Mouse (Mus musculus) E14TG2a.4 (cell line): ENCODE results near the gene H60b.
"Not testable (repeated sequence)": the region's sequence is repeated elsewhere in the genome, so short reads cannot be mapped to it uniquely, and the experiment has no call there.

ENCODE experiments used
- H3K27me3 ChIP-seq: 2 replicates; pipeline ENCODE4 v1.6.1; 2014; ENCODE audit warnings: low read length, control low read depth; ENCODE audit not compliant: insufficient read depth
- H3K36me3 ChIP-seq: 2 replicates; pipeline ENCODE4 v1.6.1; 2014; ENCODE audit warnings: low read length, control low read depth; ENCODE audit not compliant: insufficient read depth
- H3K4me1 ChIP-seq: replicated peaks from 2 replicates; pipeline ENCODE4 v1.6.1; 2014; ENCODE audit warnings: low read depth, low read length, control low read depth
- H3K4me3 ChIP-seq: replicated peaks from 2 replicates; pipeline ENCODE4 v1.5.1; 2014; ENCODE audit warnings: mild to moderate bottlenecking, low read length
- H3K9me3 ChIP-seq: 2 replicates; pipeline ENCODE4 v1.6.1; 2014; ENCODE audit warnings: low read length, control low read depth
- CTCF ChIP-seq: conservative IDR thresholded peaks from 2 replicates; pipeline ENCODE4 v1.5.1; 2014; ENCODE audit warnings: low read length
- NANOG ChIP-seq: IDR thresholded peaks from 2 replicates; pipeline ENCODE4 v1.6.1; 2014; ENCODE audit warnings: borderline replicate concordance, low read length, mixed read lengths
- POU5F1 ChIP-seq: IDR thresholded peaks from 2 replicates; pipeline ENCODE4 v1.6.1; 2014; ENCODE audit warnings: low read length, borderline replicate concordance

Gene H60b

GRCm38 (mm10) chr10:22265060-22265459 is 106.7 kb downstream of the H60b start:
- Histone ChIP-seq H3K27me3 (no peaks in the 10 kb centered on the region), H3K9me3 (peaks cover 39% of the 10 kb centered on the region), H3K4me3 (no peak overlapping the region), H3K36me3 (no peaks in the 10 kb centered on the region), H3K4me1 (no peaks in the 10 kb centered on the region)
- TF ChIP-seq POU5F1, result no peak
- no peak for TF ChIP-seq NANOG
- no peak for TF ChIP-seq CTCF

DNA sequence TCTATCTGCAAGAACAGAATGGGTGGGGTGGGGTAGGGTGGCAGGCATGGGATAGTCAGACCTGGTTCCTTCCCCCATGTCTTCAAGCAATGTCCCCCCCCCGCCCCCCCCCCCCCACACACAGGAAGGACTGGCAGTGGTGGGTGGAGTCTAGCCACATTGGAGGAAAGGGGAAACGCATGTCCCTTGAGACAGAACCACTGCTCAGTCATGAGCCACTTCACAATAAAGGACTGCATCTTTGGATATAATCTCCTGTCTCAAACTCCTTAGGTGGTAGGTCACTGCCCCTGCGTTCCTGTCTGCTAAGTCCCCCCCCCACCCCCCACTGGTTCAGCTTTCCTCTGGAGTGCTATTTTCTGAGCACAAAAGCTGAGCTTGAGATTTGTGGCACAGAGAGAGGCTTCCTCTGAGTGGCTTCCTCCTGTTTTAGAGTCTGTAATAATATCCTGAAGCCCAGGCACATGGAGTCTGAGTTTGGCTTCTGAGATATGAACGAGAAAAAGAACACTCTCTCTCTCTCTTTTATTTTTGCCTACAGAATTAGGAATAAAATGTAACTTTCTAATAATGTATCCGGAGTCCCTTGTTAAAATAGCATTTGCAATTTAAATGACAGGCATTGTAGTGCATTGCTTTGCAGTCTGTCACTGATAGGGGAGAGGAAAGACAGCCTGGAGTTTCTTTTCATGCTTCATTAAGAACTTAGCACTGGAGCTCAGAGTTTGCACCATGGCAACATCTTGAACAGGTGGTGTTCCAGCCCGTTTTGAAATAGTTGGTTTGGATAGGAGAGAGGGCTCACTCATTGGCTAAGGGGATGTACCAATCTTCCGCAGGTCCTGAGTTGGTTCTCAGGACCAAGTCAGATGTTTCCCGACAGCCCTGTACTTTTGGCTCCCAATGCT is 112.7 kb downstream of the H60b start:
- Histone ChIP-seq H3K9me3 (peaks cover 19% of the 10 kb centered on the region), H3K4me1 (peaks cover 15% of the 10 kb centered on the region; the same call in 1 of the 2 replicates)
- H3K4me3 ChIP-seq, H3K27me3 ChIP-seq, H3K36me3 ChIP-seq: not testable (repeated sequence)

DNA sequence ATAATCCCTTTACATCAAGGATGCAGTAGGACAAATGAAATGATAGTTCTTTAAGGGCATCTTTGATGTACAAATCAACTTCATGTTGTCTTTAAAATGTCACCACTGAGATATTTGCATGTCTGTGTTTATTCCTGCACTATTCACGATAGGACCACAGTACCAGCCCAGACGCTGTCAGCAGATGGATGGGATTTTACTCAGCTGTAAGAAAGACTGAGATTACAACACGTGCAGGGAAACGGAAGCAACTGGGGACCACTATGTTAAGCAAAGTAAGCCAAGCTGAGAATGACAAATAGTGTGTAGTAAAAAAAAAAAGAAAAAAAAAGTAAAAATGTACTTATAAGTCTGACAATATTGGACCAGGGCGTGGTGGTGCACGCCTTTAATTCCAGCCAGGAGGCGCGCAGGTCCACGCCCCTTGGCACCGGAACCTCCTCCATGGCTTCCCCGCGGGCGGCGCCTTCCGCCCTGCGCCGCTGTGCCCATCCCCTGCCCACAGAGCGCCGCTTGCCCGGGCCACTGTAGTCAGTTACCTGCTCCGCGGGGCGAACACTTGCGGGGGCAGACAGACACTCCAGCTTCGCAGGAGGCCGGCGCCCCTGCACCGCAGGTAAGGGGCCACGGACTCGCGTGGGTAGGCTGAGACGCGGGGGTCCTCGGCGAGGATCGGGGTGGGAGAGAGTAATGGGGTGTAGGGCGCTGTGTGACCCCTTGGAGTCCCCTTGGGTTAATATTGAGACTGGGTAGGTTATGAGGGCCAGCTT is 114.7 kb downstream of the H60b start:
- not testable (repeated sequence) for H3K9me3 ChIP-seq, H3K27me3 ChIP-seq, H3K36me3 ChIP-seq
- Histone ChIP-seq H3K4me1 (peaks cover 15% of the 10 kb centered on the region; the same call in 1 of the 2 replicates), H3K4me3 (peak overlapping the region; percentile 73)

DNA sequence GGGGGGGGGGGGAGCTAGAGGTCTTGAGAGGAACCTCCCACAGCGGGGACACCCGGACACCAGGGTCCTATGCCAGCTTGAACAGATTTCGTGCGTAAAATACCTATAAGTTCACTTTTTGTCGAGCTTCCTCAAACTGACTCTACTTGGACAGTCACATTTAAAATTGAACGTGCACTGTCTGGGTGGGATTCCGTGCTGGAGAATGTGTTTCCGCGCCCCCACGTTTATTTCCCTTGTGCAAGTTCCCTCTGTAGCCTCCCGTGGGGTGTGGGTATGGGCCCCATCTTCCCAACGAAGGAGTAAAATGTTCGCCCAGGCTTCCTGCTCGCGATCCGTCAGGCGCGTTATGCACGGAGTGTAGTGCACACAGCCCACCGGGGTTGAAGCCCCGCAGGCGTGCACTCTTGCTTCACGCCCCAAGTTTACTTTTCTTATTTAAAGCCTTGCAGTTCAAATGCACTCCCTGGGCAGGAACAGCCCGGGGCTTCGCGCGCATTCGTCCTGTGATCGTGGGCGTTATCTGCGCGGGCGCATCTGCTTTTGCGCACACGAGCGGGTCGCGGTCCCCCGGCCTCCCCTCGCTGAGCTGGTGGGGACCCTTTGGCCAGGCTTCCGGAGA is 115.4 kb downstream of the H60b start:
- Histone ChIP-seq H3K27me3 (peaks cover 9% of the 10 kb centered on the region), H3K4me1 (peaks cover 15% of the 10 kb centered on the region; the same call in 1 of the 2 replicates), H3K36me3 (no peaks in the 10 kb centered on the region), H3K4me3 (peak overlapping the region; percentile 73), H3K9me3 (no peaks in the 10 kb centered on the region)
- TF ChIP-seq NANOG (no peak), CTCF (no peak), POU5F1 (no peak)

GRCm38 (mm10) chr10:22274445-22275057 is 116.2 kb downstream of the H60b start:
- Histone ChIP-seq H3K9me3 (no peaks in the 10 kb centered on the region), H3K4me3 (peak overlapping the region; percentile 73), H3K36me3 (no peaks in the 10 kb centered on the region), H3K4me1 (peaks cover 15% of the 10 kb centered on the region; the same call in 1 of the 2 replicates), H3K27me3 (peaks cover 9% of the 10 kb centered on the region)
- TF ChIP-seq POU5F1 (no peak), CTCF (peak; percentile 9; the same call in 1 of the 2 replicates)

GRCm38 (mm10) chr10:22278468-22278867 is 120.1 kb downstream of the H60b start:
- H3K36me3 ChIP-seq, H3K9me3 ChIP-seq, H3K4me3 ChIP-seq: not testable (repeated sequence)
- Histone ChIP-seq H3K4me1 (peaks cover 19% of the 10 kb centered on the region), H3K27me3 (peaks cover 24% of the 10 kb centered on the region)

- H3K4me1 ChIP-seq, result peaks cover 7% of the 10 kb centered on the region; the same call in 1 of the 2 replicates
- H3K4me3 ChIP-seq, result no peak overlapping the region
- H3K36me3 ChIP-seq, result no peaks in the 10 kb centered on the region
- H3K9me3 ChIP-seq, result no peaks in the 10 kb centered on the region; the same call in 1 of the 2 replicates
- TF ChIP-seq CTCF (no peak), NANOG (no peak), POU5F1 (no peak)
- H3K27me3 ChIP-seq, result peaks cover 24% of the 10 kb centered on the region
Observed at GRCm38 (mm10) chr10:22282816-22283215, 124.4 kb downstream of the H60b start.

DNA sequence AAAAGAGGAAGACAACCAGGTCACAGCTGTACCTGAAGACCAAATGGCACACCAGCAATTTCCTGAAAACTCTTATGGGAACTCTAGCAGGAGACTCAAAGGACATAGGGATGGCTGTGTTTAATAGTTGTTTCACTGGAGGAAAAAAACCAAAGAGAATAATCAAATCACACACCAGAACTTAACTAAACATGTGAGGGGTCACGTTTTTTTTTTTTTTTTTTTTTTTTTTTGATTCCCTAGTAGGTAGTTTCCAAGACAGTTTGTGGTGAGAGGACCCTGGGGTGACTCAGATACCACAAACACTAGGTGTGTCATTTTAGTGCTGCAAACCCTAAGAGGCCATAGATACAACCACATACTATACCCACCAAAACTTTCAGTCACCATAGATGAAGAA is 137.3 kb downstream of the H60b start:
- Histone ChIP-seq H3K4me3 (no peak overlapping the region), H3K36me3 (no peaks in the 10 kb centered on the region), H3K4me1 (no peaks in the 10 kb centered on the region), H3K27me3 (peaks cover 5% of the 10 kb centered on the region; the same call in 1 of the 2 replicates), H3K9me3 (no peaks in the 10 kb centered on the region)
- TF ChIP-seq CTCF (no peak), POU5F1 (no peak), NANOG (no peak)
